Mouse (Mus musculus): ENCODE measurements at regions not wholly inside any gene's neighbourhood (a gene's known extent, or its start where the extent isn't known, plus 50 kb on each side); places are given as distances from the start of the nearest gene placed in this dataset.
"Not testable (repeated sequence)": the region's sequence is repeated elsewhere in the genome, so short reads cannot be mapped to it uniquely, and the experiment has no call there.

DNA sequence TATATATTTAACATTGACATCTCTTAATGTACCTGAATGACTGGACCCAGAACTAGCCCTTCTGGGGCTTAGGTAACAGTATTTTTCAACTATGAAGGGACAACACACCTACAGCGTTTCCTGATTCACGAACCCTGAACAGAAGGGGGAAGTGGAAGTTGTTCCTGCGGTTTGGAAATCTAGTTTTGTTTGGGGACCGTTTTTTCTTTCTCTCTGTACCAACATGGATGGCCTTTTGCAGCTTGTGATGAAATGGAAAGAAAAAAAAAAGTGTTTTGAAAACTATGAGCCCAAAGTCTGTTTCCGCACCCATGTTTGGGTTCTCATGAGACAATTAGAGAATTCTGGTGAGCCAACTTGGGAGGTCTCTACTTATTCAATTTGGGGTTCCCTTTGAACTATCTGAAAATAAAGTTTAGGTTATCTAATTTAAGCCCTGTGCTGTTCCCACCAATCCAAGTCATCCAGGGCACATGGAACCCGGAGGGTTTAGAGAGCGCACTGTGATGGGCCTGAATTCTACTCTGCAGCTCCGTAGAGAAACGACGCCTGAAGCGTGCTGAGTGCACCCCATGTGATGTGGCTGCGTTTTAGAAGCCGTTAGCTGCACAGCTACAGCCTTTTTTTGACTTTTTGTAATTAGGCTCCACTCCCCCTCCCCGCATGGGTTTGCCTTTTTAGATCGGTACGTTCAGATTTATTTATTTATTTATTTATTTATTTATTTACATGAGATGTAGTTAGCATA is 137.0 kb upstream of the Rapgef5 start:
- in situ Hi-C loops (cut with MboI, MseI) = no loop called here

DNA sequence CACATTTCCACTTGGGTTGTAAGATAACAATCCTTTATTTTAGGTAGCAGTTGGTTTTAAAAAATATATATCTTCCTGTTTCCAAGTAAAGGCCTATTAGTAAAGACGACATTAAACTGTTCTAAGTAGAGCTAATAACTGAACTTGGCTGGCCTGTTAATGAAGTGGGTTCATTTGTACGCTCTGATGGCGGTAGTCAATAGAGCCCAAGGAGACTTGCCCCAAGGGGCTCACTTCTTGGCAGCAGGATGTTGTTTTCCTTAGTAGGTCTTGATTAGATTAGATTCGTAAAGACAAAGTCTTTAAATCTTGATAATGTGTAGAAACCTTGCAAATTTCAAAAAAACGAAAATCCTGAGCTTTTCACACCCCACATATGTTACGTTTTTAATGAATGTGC is 135.4 kb upstream of the Rapgef5 start:
- in situ Hi-C loops (cut with MboI, MseI) = no loop called here

DNA sequence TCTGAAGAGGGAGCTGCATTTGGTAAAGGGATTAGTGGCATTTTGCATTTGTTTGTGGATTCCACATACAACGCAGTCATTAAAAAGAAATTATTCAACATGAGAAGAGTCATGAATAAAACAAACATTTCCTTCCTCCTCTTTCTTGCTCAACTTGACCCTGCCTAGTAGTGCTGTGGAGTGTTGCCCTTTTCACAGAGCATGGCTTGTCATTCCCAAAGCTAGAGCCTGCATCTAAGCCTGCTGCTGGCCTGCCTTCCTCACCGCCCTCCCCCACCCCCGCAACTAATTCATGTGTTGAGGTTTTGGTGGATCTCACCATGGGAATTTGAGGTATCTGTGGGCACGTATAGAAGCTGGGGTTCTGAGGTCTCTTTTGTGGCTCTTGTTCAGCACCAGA is 133.6 kb upstream of the Rapgef5 start:
- in situ Hi-C loops (cut with MboI, MseI) = not testable (repeated sequence)

DNA sequence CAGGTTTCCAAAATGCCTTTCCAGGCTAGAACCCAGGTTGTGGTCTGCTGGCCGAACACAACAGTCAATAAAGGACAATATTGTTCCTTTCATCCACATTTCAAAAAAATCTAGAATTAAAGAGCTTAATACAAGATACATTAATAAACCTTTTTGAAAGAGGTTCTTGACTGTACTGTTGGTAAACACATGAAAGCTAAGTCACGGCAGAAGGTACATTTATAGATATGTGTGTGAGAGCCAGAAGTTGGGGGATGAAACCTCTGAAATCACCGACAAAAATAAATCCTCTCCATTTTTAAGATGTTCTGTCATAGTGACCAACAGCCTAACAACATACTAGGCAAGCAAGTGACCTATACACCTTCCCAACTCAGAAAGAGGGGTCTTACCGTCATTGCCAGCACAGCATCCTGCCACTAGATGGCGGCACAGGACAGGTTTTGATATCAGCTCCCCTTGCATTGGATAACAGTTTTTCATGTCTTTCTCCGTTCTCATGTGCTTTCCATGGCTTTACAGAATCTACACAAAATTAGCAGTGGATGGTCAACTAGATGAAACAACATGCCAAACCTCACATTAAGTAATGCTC is 131.1 kb upstream of the Rapgef5 start:
- in situ Hi-C loops (cut with MboI, MseI) = loop anchor here (5.0 kb wide), 1 partner anchor 387 kb away; no protein-coding TSS in a partner anchor

DNA sequence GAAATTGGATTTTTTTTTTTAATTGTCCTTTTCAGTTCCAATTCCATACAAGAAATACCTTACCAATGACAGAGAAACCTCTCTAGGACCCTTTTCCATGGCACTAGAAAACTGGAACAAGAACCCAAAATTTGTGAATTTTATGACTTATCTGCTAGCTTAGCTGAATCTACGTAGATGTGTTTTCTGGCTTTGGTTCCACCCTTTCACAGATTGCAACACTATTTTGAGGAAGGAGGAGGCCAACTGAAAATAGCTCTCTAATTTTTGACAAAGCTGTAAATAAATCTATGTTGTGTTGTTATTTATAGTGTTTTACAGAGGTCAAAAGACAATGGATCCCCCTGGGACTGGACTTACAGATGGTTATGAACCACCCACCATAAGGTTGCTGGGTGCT is 130.6 kb upstream of the Rapgef5 start:
- in situ Hi-C loops (cut with MboI, MseI) = loop anchor here (5.0 kb wide), 1 partner anchor 387 kb away; no protein-coding TSS in a partner anchor

DNA sequence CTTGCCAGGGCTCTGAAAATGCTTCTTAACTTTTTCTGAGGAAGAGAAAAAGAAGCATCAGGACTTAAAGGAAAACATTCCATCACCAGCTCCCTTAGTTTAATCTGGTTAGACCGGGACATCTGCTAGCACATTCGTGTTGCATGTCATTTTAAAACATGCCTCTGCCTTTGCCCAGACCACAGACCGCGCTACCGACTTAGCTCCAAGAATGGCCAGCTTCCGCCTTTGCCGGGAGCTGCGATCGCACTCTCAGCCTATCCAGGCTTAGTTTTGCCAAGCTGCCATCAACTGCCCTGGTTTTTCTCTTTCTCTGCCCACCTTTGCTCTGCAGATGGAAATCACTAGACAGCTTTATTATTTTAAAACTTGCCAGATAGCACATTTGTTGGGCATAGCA is 129.3 kb upstream of the Rapgef5 start:
- in situ Hi-C loops (cut with MboI, MseI) = loop anchor here (5.0 kb wide), 1 partner anchor 385 kb away; no protein-coding TSS in a partner anchor

DNA sequence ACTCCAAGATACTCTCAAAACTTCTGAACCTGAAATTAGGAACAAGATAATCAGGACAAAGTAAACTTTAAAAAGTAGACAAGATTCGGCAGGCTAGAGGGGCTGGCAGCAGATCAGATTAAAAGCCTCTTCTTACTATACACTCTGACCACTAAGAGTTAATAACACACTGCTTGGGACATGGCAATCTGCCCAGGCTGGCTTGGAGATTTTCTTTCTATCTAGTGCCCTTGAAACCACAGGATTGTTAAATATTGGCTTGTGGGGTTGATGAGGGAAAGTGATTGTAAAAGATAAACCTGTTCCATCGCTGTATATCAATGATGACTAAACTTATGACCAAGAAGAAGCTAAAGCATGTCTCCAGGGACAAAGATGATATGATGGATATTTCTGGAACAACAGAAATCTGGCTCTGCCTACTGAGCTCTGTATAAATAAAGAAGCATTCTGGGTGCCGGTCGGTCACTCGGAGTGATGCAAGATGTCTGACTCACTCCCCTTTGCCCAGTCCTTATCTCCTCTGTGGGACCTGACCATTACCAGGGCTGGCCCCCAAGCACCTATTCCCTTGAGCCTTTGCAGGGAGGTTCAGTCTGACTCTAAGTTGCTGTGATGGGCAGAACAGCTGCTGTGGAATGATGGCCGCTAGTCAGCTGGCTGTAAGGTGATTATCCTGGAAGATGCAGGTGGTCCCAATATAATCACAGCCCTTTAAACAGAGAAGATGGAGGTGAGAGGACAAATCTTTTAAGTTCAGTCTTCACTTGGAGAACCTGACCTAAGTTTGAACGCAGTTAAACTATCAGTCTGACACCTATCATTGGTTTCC is 126.5 kb upstream of the Rapgef5 start:
- in situ Hi-C loops (cut with MboI, MseI) = loop anchor here (5.0 kb wide), 1 partner anchor 383 kb away; no protein-coding TSS in a partner anchor

DNA sequence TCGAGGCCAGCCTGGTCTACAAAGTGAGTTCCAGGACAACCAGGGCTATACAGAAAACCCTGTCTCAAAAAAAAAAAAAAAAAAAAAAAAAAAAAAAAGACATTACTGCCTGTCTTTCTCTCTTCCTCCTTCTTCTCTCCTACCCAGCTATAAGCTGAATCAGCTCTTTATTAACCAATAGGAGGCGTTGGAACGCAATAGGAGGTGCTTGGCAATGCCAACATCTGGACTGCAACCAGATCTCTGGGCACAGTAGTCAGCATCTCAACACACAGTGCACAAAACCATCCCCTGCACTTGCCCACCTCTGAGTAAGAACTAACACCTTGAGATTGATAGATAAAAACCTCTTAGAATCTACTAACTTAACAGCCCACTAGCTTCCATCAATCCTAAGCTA is 118.8 kb upstream of the Rapgef5 start:
- in situ Hi-C loops (cut with MboI, MseI) = no loop called here

DNA sequence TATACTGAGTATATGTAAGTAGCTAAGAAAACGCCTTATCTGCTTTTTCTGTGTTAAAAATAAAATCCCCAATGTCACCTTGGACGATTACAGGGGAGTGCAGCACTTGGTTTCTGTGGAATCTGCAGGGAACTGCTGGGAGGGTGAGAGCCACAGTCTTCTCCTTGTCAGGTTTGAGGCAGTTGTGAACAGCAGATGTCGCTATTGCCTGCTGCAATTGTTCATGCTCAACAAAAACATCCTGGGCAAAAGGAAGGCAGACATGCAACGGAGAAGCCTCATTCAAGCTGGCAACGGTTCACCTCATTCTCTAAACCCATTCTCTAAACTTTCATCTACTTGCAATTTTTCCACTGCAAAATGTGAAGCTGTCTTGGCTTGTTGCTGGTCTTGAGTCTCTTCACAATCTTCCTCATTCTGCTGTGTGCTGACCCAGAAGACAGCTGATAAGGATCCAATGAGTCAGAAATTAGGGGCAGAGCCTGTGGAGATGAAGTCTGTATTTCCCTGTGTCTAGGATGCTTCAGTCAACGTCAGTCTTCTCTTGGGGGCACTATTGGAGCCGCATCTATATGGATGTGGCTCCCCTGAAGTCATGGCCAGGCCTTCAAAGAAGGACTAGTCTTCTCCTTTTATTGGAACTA is 112.6 kb upstream of the Rapgef5 start:
- in situ Hi-C loops (cut with MboI, MseI) = no loop called here

DNA sequence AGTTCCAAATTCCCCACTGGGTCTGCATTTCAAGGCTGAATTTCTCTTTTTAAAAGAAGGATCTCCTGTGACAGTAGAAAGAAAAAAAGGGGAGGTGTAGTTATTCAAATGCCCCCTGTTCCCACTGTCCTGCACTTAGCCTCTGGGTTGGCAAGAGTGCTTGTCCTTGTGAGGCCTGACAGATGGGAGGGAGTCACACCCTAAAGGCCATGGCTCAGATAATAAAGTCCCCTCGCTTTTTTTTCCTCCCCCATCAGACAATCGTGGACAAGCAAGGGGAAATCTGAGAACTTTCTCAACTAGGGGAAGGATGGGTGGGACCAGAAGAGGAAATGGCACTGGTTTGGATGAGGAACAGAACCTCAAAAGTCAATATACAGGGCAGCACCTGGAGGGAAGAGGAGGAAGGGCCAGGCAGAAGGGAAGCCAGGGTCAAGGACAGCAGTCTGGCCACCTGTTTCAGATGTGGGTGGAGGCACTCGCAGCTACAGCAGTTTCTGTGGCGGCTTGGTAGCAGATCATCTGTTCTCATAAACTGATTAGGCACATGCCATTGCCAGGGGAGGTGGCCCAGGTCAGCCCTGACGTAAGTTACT is 112.0 kb upstream of the Rapgef5 start:
- in situ Hi-C loops (cut with MboI, MseI) = no loop called here

DNA sequence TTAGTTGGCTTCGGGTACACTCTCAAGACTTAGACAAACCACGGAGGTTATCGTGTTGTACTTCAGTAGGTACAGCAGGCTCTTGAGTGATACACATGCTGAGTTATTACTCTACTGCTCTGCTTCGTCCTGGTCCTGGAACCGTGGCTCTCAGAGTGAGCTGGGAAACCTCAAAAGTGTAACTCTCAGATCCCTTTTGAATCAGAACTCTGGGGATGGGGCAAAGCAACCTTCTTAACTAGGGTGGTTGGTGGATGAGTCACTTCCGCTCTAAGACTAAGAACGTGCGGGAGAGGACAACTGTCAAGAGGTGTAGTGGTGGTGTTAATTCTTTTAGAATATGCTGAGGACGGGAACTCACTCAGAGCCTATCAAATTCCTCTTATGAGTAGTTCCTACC is 109.4 kb upstream of the Rapgef5 start:
- in situ Hi-C loops (cut with MboI, MseI) = no loop called here

DNA sequence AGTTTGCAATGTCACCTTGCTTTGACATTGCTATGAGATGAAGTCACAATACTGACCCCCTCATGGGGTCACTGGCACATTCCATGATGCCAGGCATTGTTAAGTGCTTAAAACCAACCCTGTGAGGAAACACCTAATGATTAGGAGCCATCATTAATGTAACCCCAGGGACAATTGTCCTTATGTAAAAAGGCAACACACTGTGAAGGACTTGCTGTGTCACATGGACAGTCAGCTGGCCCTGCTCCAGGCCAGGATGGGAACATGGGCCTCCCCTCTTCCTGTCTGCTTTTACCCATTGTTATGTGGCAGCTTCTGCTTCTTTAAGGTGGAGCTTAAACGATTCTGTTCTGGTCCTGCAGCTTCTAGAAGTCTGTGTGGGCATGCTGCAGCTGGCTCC is 105.7 kb upstream of the Rapgef5 start:
- in situ Hi-C loops (cut with MboI, MseI) = loop anchor here (5.0 kb wide), 1 partner anchor 47 kb away; no protein-coding TSS in a partner anchor

DNA sequence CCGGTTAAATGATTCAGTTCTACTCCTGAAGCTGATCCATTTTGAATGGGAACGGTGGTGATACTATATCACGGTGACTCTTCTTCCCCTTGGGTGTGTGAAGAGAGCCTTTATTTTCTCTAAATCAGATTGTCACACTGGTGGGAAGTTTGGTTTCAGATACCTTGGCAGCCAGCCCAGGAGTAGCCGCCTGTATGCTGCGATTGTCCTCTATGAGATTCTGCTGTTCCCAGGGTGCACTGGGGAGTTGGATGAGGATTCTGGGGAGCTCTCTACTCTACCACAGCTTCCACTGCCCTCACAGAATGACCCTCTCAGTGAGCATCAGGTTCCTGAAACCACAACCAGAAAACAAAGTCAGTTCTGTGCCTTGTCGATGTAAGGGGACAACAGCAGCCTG is 104.0 kb upstream of the Rapgef5 start:
- in situ Hi-C loops (cut with MboI, MseI) = loop anchor here (5.0 kb wide), 1 partner anchor 45 kb away; no protein-coding TSS in a partner anchor

DNA sequence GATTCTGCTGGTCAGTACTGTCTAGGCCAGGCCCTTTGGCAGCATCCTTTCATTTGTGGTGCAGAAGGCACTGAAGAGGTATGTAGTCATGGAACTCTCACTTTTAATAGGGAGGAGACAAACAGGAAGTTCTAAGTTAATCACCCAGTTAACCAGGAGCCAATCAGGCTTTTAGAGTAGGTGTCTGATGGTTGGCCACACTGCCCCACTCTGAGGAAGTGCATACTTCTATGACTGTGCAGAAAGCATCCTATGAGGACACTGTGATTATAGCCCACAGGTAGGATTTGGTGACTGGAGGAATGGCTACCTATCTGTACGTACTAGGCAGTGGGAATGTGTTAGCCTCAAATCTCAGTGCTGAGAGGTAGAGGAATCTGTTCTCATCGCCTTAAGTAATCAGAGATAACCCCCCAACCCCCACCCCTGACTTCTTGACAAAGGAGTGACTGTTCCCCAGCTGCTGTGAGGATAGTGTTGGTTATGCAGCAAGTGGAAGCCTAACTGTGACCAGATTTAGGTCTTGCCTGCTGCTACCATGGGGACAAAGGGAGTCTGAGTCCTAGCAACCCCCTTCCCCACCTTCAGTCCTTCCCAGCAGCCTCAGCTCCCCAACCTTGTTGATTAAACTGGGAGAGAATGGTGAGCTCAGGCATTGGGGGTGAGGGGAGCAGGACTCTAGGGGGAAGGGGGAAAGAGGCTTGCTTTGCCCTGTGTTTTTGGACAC is 103.3 kb upstream of the Rapgef5 start:
- in situ Hi-C loops (cut with MboI, MseI) = loop anchor here (5.0 kb wide), 1 partner anchor 44 kb away; no protein-coding TSS in a partner anchor

DNA sequence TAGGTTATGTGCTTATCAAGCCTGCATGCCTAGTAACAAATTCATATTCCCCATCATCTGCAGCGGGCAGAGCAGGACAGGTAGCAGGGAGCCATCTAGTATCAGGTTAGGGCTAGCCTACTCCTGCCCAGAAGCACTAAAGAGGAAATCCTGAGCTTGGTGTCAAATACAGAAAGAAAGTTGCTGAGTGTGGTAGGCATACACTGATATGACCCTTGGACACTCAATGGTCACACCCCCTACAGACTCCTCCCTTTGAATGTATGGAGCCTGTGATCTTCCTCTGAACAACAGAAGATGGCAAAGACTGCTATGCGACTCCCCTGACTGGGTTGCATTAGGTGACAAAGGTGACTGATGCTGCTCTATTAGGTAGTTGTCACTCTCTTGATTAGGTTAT is 102.3 kb upstream of the Rapgef5 start:
- in situ Hi-C loops (cut with MboI, MseI) = loop anchor here (5.0 kb wide), 1 partner anchor 43 kb away; no protein-coding TSS in a partner anchor

DNA sequence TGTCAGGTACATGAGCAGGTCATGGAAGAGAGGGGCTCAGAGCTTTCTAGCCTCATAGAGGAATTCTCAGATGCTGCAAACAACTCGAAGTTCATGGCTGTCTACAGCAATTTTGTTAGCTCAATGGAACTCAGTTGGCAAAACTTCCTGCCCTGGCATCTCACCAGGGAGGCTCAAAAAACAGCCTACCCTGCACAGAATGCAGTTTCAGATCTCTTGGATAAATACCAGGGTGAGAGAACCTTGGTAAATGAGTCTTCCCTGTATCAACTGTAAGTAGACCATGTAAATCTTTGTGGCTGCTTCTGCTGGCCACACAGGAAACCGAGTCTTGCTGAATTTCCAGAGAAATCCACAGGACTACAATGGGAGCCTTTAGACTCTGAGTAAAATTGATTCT is 101.1 kb upstream of the Rapgef5 start:
- in situ Hi-C loops (cut with MboI, MseI) = no loop called here

DNA sequence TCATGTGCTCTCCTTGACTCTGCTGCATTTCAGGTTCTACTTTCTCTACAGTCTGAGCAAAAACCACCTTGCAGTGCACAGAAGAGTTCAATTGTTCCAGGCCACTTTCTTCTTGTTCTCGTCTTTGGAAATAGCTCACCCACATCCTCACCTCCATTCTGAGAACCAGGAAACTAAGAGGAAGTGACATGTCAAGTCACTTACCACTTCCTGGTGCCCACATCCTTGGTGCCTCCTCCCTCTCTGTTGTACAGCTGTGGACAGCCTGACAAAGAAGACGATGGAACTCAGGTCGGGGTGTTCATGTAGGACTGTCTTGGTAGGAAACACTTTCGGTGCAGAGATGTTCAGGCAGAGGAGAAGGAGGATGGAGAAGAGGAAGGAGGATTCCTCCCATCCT is 98.3 kb upstream of the Rapgef5 start:
- in situ Hi-C loops (cut with MboI, MseI) = no loop called here

DNA sequence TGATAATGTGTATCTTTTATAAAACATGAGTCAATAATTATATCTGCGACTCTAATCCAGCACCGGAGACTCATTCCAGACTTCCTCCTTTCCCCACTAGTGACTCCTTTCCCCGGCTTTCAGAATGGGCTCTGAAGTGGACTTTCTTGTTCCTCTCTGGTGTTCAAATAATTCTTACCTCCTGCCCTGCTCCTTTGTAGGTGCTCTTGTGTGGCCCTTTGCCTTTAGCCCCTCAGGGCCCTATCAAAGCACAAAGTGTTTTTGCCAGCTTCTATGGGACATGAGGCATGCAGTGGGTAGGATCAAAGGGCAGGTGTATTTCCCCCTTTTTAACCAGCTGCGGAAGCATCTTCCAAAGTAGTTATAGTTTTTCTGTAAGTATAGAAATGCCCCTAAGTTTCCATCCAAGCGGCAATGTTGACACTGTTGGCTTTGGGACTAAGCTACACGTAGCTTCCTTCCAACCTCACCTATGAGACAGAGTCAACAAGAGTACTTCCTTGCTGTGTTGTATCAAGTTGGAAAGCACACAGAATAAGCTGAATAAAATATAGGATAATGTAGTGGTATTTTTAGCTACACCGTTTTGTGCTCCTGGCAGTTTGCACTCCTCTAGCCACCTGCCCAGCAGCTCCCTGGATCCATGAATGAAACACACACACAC is 93.8 kb upstream of the Rapgef5 start:
- in situ Hi-C loops (cut with MboI, MseI) = no loop called here

DNA sequence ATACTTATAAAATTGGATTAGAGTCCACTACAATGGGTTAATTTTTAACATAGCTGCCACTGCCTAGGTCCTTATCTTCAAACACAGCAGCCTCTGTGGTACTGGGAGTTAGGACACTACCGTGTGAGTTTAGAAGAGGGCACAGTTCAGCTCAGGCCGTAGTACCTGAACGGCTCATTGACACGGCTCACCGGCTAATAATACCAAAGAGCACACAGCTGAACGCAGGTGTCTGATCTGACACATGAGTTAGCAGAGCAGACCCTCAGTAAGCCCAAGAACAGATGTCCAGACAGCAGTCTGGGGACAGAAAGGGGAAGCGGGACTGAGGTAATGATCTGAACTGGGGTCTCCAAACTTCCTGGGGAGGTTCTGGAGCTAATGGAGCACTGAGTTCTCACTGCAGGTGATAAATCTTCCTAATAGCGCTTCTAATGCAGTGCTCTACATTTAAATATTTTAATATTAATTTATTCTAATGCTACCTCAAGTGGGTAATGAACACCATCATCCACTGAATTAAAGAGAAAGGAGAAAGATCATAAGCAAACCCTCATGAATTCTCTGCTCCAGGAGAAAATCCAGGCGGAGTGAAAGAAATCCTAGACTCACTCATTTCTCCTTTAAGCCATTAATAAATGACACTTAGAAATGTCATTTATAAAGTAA is 90.8 kb upstream of the Rapgef5 start:
- in situ Hi-C loops (cut with MboI, MseI) = no loop called here

Measured in T-helper 2 cell (primary cell).